Mouse (Mus musculus) E14TG2a.4 (cell line): ENCODE results near the gene Zxdc.

ENCODE experiments used
- H3K27me3 ChIP-seq: 2 replicates; pipeline ENCODE4 v1.6.1; 2014; ENCODE audit warnings: low read length, control low read depth; ENCODE audit not compliant: insufficient read depth
- H3K36me3 ChIP-seq: 2 replicates; pipeline ENCODE4 v1.6.1; 2014; ENCODE audit warnings: low read length, control low read depth; ENCODE audit not compliant: insufficient read depth
- H3K4me1 ChIP-seq: replicated peaks from 2 replicates; pipeline ENCODE4 v1.6.1; 2014; ENCODE audit warnings: low read depth, low read length, control low read depth
- H3K4me3 ChIP-seq: replicated peaks from 2 replicates; pipeline ENCODE4 v1.5.1; 2014; ENCODE audit warnings: mild to moderate bottlenecking, low read length
- H3K9me3 ChIP-seq: 2 replicates; pipeline ENCODE4 v1.6.1; 2014; ENCODE audit warnings: low read length, control low read depth
- CTCF ChIP-seq: conservative IDR thresholded peaks from 2 replicates; pipeline ENCODE4 v1.5.1; 2014; ENCODE audit warnings: low read length
- NANOG ChIP-seq: IDR thresholded peaks from 2 replicates; pipeline ENCODE4 v1.6.1; 2014; ENCODE audit warnings: borderline replicate concordance, low read length, mixed read lengths
- POU5F1 ChIP-seq: IDR thresholded peaks from 2 replicates; pipeline ENCODE4 v1.6.1; 2014; ENCODE audit warnings: low read length, borderline replicate concordance

The Zxdc gene

DNA sequence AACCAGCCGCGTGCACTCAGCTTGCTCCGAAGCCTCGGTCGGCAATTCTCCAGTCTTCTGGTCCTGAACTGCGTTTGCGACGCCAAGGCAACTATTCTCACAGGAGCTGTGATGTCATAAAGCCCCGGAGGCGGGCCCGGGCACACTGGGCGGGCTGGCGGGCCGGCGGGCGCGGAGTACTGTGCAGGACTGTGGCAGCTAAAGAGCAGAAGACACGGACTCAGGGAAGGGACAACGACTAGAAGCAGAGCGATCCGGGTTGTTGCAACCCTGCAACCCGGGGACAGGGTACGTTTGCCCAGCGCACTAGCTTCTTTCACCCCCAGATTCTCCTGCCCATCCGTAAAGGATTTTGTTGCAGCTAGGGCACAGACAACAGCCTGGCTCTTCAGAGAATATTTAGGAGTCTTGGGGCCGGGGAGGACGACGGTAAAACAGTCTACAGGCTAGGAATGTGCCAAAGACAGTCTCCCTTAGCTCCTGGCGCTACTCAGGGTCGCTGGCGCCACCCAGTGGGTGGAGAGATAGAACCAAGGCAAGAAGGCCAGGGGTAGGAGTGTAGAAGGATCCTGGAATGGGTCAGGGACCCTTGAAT lies 59.2 kb downstream of the Zxdc start, which contains the start of gene Cfap100:
Gene Cfap100 (minus strand): TSS at position 418 of the 595 bp plus-strand sequence.
- TF ChIP-seq CTCF (peak; percentile 41; the same call in 1 of the 2 replicates), NANOG (no peak)
- Histone ChIP-seq H3K36me3 (peaks cover 3% of the 10 kb centered on the region; the same call in 1 of the 2 replicates), H3K4me3 (peak within 1 kb of the TSS; percentile 74), H3K9me3 (no peaks in the 10 kb centered on the region), H3K4me1 (peaks cover 33% of the 10 kb centered on the region), H3K27me3 (peaks cover 29% of the 10 kb centered on the region)

DNA sequence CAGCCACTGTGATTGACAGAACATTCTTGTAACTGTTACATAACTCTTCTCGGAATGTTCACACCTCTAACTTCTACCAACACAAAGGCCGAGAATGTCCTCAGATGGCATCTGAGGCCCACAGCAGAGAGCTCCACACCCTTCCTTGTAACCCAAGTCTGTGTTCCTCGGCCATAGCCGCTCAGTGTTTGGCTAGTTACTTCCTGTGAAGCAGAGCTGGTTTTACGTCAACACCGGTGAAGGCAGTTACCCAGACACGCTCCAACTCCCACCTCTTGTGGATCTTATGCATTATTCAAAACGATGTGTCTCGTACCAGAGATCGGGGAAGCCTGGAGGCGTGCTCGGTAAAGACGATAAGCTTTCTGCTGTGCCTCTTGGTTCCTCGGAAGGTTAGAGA lies 60.6 kb downstream of the Zxdc start:
- no peak for TF ChIP-seq CTCF
- TF ChIP-seq NANOG: no peak
- no peak for TF ChIP-seq POU5F1
- Histone ChIP-seq H3K4me1 (peaks cover 38% of the 10 kb centered on the region), H3K9me3 (no peaks in the 10 kb centered on the region), H3K36me3 (peaks cover 6% of the 10 kb centered on the region), H3K27me3 (peaks cover 29% of the 10 kb centered on the region), H3K4me3 (no peak overlapping the region)

DNA sequence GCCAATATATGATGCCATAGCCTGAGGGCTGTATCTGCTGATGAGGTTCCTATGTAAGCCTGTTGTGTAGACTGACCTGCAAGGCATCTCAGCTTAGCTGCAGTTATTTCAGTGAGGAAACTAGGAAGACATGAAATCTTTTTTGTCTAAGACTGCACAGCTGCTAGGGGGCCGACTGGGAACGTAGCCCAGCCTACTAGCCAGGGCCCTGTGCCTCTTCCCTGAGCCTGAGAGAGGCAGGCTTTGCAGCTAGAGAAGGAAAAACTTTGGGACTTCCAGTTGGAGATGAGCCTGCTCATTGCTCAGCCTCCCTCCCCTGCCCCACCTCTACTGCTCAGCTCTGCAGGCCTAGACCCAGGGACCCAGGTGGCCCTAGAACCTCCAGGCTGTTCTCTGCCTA lies 62.2 kb downstream of the Zxdc start:
- Histone ChIP-seq H3K4me3 (no peak overlapping the region), H3K36me3 (peaks cover 11% of the 10 kb centered on the region), H3K9me3 (no peaks in the 10 kb centered on the region), H3K27me3 (peaks cover 21% of the 10 kb centered on the region), H3K4me1 (peaks cover 53% of the 10 kb centered on the region)
- TF ChIP-seq NANOG: no peak
- TF ChIP-seq POU5F1: no peak
- TF ChIP-seq CTCF: no peak

DNA sequence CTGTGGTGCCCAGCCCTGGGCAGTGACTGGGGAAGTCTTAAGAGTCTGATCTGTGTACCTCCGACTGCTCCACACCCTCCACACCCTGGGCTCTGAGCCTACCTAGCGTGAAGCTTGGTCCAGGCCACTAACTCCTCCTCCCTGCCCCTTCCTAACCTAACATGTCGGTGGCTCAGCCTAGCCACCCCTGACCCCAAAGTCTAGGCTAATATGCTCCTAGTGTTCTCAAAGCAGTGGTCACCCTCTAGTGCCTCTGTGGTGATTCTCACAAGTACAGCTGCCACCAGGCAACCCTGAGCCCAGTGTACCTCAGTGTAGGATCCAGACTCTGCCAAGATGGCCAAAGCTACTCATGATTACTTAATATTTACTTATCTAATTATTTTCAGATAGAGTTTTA lies 65.4 kb downstream of the Zxdc start:
- Histone ChIP-seq H3K36me3 (peaks cover 15% of the 10 kb centered on the region), H3K27me3 (no peaks in the 10 kb centered on the region; the same call in 1 of the 2 replicates), H3K9me3 (no peaks in the 10 kb centered on the region), H3K4me1 (peaks cover 52% of the 10 kb centered on the region), H3K4me3 (no peak overlapping the region)
- TF ChIP-seq POU5F1 (no peak), CTCF (no peak), NANOG (no peak)

DNA sequence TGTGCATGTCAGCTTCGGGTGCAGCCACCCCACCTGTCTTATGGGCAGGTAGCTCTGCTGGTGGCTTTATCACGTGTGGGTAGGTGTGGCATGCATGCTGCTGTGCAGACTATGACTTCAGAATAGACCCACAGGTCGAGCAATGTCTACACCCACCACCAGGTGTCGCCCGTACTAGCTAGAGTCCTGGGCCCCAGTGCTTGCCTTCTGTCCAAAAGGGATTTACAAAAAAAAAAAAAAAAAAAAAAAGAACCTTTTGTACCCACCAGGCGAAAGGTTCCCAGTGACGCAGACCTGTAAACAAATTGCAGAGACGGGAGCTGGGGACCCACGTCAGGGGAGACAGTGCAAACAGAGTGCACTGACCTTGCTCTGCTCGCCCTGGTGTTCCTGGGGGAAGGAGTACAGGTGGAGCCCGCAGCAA lies 65.9 kb downstream of the Zxdc start:
- peak overlapping the region; percentile 46 for H3K4me3 ChIP-seq
- H3K4me1 ChIP-seq: peaks cover 52% of the 10 kb centered on the region
- peaks cover 15% of the 10 kb centered on the region for H3K36me3 ChIP-seq
- TF ChIP-seq CTCF (peak; percentile 52), NANOG (no peak)
- H3K27me3 ChIP-seq: no peaks in the 10 kb centered on the region
- H3K9me3 ChIP-seq: no peaks in the 10 kb centered on the region

DNA sequence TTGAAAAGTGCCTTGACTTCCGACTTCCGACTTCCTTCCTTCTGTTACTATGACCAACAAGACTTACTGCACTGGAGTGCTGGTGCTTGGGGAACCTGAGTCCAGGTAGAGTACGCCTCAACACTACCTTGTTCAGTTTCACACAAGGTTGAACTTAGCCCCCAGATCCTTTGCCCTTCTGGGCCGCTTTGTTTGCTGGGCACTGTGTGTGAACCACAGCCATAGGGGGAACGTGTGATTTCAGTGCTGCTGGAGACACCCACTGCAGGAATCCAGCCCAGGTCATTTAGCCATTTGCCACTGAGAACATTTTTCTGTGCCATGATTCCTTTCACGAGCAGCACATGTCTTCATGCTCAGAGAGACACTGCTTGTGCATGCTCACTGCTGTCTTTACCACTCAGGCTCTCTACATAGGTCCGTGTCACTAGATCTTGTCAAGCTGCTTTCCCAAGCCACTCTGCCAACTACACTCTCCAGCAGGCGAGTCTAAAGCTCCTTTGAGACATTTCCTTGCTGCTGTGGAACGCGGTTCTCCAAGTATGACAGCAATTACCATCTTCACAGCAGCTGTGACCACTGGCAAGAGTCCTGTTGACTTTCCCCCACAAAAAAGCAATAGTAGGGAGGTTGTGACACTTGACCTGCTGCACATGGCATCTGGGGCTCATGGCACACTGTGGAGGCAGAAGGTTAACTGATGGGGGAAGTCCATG lies 67.1 kb downstream of the Zxdc start:
- H3K4me1 ChIP-seq: peaks cover 51% of the 10 kb centered on the region
- H3K9me3 ChIP-seq: no peaks in the 10 kb centered on the region
- peaks cover 15% of the 10 kb centered on the region for H3K36me3 ChIP-seq
- H3K27me3 ChIP-seq: no peaks in the 10 kb centered on the region
- peak overlapping the region; percentile 54 for H3K4me3 ChIP-seq
- no peak for TF ChIP-seq POU5F1
- TF ChIP-seq NANOG: no peak
- TF ChIP-seq CTCF: no peak

DNA sequence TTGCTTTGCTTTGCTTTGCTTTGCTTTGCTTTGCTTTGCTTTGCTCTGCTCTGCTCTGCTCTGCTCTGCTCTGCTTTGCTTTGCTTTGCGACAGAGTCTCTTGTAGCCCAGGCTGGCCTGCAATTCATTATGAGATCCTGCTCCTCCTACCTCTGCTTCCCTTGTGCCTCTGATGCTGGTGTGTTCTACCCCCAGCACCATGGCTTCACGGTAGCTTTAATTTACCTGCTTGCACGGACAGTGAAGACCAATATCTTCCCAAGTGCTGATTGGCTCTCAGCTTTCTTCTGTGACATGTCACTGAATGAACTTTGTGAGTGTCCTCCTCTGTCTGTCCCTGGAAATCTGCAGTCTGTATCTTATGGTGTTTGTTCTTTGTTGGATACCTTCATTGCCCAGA lies 67.7 kb downstream of the Zxdc start:
- H3K9me3 ChIP-seq: no peaks in the 10 kb centered on the region
- H3K27me3 ChIP-seq: no peaks in the 10 kb centered on the region
- no peak for TF ChIP-seq NANOG
- no peak for TF ChIP-seq CTCF
- no peak for TF ChIP-seq POU5F1
- H3K4me1 ChIP-seq: peaks cover 44% of the 10 kb centered on the region
- H3K36me3 ChIP-seq: peaks cover 15% of the 10 kb centered on the region
- H3K4me3 ChIP-seq: peak overlapping the region; percentile 59

DNA sequence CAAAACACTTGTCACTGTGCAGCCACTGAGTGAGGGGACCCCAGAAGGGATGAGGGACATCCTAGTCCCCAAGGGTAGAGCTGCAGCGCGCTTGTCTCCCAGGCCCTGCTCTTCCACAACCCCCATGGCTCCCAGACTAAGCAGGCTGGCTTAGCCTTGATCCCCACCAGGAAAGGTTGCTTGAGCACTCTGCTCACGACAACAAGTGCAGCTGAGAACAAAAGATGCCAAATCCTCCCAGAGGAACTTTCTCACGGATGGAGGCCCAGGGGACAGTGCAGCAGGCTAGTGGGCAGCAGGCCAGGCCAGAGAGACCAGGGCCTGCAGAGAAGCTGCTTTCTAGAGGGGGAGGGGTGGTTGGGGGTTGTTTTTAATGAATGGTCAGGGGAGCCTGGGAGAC lies 77.6 kb downstream of the Zxdc start:
- no peaks in the 10 kb centered on the region for H3K36me3 ChIP-seq
- H3K27me3 ChIP-seq: no peaks in the 10 kb centered on the region
- no peak overlapping the region for H3K4me3 ChIP-seq
- TF ChIP-seq NANOG (no peak), POU5F1 (no peak), CTCF (no peak)
- H3K4me1 ChIP-seq: peaks cover 38% of the 10 kb centered on the region
- H3K9me3 ChIP-seq: peaks cover 7% of the 10 kb centered on the region; the same call in 1 of the 2 replicates

DNA sequence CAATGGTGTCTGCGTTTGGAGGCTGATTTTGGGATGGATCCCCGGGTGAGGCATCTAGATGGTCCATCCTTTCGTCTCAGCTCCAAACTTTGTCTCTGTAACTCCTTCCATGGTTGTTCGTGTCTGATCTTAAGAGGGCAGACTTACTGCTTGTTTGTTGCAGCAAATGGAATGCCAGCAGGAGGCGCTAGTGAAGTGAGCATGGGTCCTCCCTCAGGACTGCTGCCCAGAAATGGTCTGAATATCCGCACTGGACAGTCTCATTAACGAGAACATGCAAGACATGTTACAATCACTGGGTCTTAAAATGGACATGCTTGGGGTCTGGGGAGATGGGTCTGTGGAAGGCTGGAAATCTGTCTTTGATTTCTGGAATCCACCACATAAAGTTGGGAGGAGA lies 80.9 kb downstream of the Zxdc start:
- H3K9me3 ChIP-seq: peaks cover 4% of the 10 kb centered on the region; the same call in 1 of the 2 replicates
- no peaks in the 10 kb centered on the region for H3K36me3 ChIP-seq
- H3K4me1 ChIP-seq: peaks cover 71% of the 10 kb centered on the region
- no peaks in the 10 kb centered on the region for H3K27me3 ChIP-seq
- no peak for TF ChIP-seq POU5F1
- no peak for TF ChIP-seq NANOG
- TF ChIP-seq CTCF: peak; percentile 72
- H3K4me3 ChIP-seq: no peak overlapping the region
